In the genomic region with DNA sequence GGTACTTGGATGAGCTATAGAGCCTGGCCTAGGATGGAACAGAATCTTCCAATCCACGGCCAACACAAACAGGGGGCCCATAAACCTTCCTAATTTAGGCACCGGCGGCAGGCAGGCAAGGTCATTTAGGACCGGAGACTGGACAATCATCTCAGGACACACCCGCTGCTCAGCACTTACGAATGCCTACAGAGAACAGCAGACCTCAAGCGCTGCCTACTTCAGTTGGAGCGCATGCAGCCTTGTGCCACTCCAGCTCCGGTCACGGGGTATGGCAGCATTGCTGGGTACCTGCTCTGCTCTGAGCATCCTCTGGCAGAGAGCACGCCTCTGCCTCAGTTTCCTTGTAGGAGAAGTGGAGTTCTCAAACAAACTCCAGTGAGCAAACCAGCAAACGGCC, we compare ENCODE assay signal across 20 mouse cellular contexts. TPM values are rescaled to one million over a fixed set of nuclear protein-coding genes. Genes with fewer than 3 reads are reported as not detected.
"Had no signal": no experiment of that assay in that cellular context is flagged by ENCODE, and none has a peak within 500 bp of the region (broad histone marks: within the 10 kb centered on the region; RNA-seq: fewer than 3 reads in every experiment).

No protein-coding gene starts in this region.

- H3K36me3 ChIP-seq: liver, embryonic 13.5 days; lung, embryonic 15.5 days; midbrain, embryonic 15.5 days; neural tube, embryonic 12.5 days had no signal

- DNase-seq: kidney, postnatal 10 days; liver; liver, embryonic 13.5 days; liver, postnatal 0 days; lung, postnatal 14 days; spleen, adult 18-20 months; thymus, adult 18-20 months; thymus, postnatal 25 days had no signal

- H3K9me3 ChIP-seq: liver, embryonic 13.5 days; lung, embryonic 15.5 days; megakaryocyte, embryonic 14.5 days; midbrain, embryonic 15.5 days; neural tube, embryonic 12.5 days had no signal

- H3K4me2 ChIP-seq: liver, embryonic 13.5 days; lung, embryonic 15.5 days; midbrain, embryonic 11.5 days; midbrain, embryonic 15.5 days; neural tube, embryonic 12.5 days had no signal

- H3K27me3 ChIP-seq: lung, embryonic 15.5 days; midbrain, embryonic 15.5 days; neural tube, embryonic 12.5 days had no signal

- H3K4me1 ChIP-seq: liver, embryonic 13.5 days; lung, embryonic 15.5 days; midbrain, embryonic 15.5 days had no signal

- ATAC-seq: liver, postnatal 0 days; midbrain, embryonic 15.5 days had no signal

- H3K27ac ChIP-seq: left cerebral cortex, adult 2 months; liver, embryonic 13.5 days; lung, embryonic 15.5 days; macrophage; midbrain, embryonic 15.5 days; neural tube, embryonic 12.5 days had no signal

- H3K4me3 ChIP-seq: left cerebral cortex, adult 2 months; liver, embryonic 13.5 days; lung, embryonic 15.5 days; megakaryocyte, embryonic 14.5 days; midbrain, embryonic 15.5 days; neural tube, embryonic 12.5 days had no signal

- H3K9ac ChIP-seq: liver, embryonic 13.5 days; liver, postnatal 0 days; lung, embryonic 15.5 days; midbrain, embryonic 15.5 days; neural tube, embryonic 12.5 days had no signal

RNA-seq across cellular contexts. Expression of a gene that starts 24.2 kb away (rescaled TPM):
- total RNA-seq: monocyte, adult 5-6 weeks; neutrophil, adult 5-6 weeks had no signal
- polyA plus RNA-seq: large intestine, adult 2 months; limb, embryonic 11.5 days; liver, postnatal 0 days; midbrain, embryonic 11.5 days; midbrain, embryonic 15.5 days; stomach, embryonic 14.5 days had no signal
